8 mouse cellular contexts compared by ENCODE assay signal in the genomic region with DNA sequence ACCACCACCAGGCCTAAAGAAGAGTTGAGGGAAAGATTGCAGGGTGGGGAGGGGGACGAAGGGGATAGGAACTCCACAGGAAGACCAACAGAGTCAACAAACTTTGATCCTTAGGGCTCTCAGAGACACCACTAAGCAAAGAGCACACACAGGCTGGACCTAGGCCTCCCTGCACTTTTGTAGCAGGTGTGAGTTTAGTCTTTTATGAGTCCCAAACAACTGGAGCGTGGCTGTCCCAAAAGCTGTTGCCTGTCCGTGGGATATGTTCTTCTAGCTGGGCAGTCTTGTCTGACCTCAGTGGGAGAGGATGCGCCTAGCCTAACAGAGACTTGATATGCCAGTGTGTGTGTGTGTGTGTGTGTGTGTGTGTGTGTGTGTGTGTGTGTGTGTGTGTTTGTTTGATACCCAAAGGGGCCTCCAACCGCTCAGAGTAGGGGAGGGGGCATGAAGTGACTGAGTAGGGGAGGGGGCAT. TPM values are rescaled to one million over a fixed set of nuclear protein-coding genes. Genes with fewer than 3 reads are reported as not detected.
DNase-seq lines count a peak whose midpoint lies in the region; ATAC-seq and TF ChIP-seq lines count a peak whose summit lies in the region.

No protein-coding gene starts in this region.

- H3K4me2 ChIP-seq in CH12.LX (ENCODE audit: insufficient read depth, low read depth, poor library complexity, severe bottlenecking) = peak overlapping the region; percentile 94; the same call in 1 of the 2 replicates
- H3K4me2 ChIP-seq in heart, embryonic 14.5 days (ENCODE audit: low read length) = peak overlapping the region; percentile 96

- H3K4me1 ChIP-seq in erythroblast, embryonic 14.5 days (ENCODE audit: control insufficient read depth) = peaks cover 12% of the 10 kb centered on the region
- H3K4me1 ChIP-seq in CH12.LX (ENCODE audit: control insufficient read depth in 1 of 2, insufficient read depth in 2 of 2) = peaks cover 7 to 38% of the 10 kb centered on the region in 2 experiments; a peak in 3 of 4 replicates
- H3K4me1 ChIP-seq in heart, embryonic 14.5 days (ENCODE audit: control insufficient read depth in 2 of 2, insufficient read depth in 2 of 2, low read length in 2 of 2) = peaks cover 3 to 6% of the 10 kb centered on the region in 2 experiments; a peak in 3 of 4 replicates

- no peak for ATAC-seq in erythroblast, adult 5-6 weeks (replicated peaks; ENCODE audit: low FRiP score, poor library complexity, severe bottlenecking)
- ATAC-seq in heart, embryonic 14.5 days (ENCODE audit: insufficient number of reproducible peaks, insufficient read depth, low FRiP score, low read depth) = peak; percentile 11; the same call in 1 of the 2 replicates
- no peak for ATAC-seq in activated CD4-positive, CD25-positive, alpha-beta regulatory T cell, adult 4 months

- no peak overlapping the region for H3K27ac ChIP-seq in CH12.LX (ENCODE audit: insufficient read depth, low read depth)
- peak overlapping the region in 1 of 2 experiments; percentile 66; a peak in 1 of 4 replicates for H3K27ac ChIP-seq in heart, embryonic 14.5 days (replicated peaks in 1 of 2; ENCODE audit: control insufficient read depth in 1 of 2, insufficient read depth in 1 of 2, low read depth in 2 of 2, low read length in 2 of 2)
- peak overlapping the region; percentile 82 for H3K27ac ChIP-seq in macrophage

- TF ChIP-seq CTCF in CH12.LX (conservative IDR thresholded peaks at IDR 0.05 in 1 of 2, IDR thresholded peaks at IDR 0.05 in 1 of 2; ENCODE audit: low read depth in 2 of 2, low read length in 2 of 2) = no peak

- 58% methylated on average over 5 of the region's 5 CpGs for WGBS in heart, embryonic 14.5 days
- 70% methylated on average over 5 of the region's 5 CpGs for WGBS in macrophage (ENCODE audit: missing documents)

- TF ChIP-seq RAD21 in CH12.LX (IDR thresholded peaks at IDR 0.05; ENCODE audit: low read depth, low read length) = no peak

- DNase-seq in CH12.LX (ENCODE audit: extremely low read depth) = no peak
- no peak for DNase-seq in right cerebral cortex, postnatal 4 days
- DNase-seq in cerebellum, adult 11-12 months = no peak

- TF ChIP-seq POLR2A in CH12.LX (IDR thresholded peaks at IDR 0.05; ENCODE audit: low read depth, low read length) = no peak

- TF ChIP-seq EP300 in CH12.LX (IDR thresholded peaks at IDR 0.05; ENCODE audit: low read length) = no peak

- in situ Hi-C loops in CH12.LX (cut with MboI; ENCODE audit: low pct_ligation_motif_present, low pct_unique_long_range_greater_than_20kb, low sequenced_read_pairs) = no loop called here

- no peak overlapping the region for H3K9ac ChIP-seq in CH12.LX (ENCODE audit: insufficient read depth, low read depth)
- peak overlapping the region; percentile 79 for H3K9ac ChIP-seq in heart, embryonic 14.5 days (ENCODE audit: low read length)

- peaks cover 5% of the 10 kb centered on the region for H3K27me3 ChIP-seq in erythroblast, embryonic 14.5 days (ENCODE audit: control insufficient read depth)
- H3K27me3 ChIP-seq in CH12.LX (replicated peaks) = no peaks in the 10 kb centered on the region
- H3K27me3 ChIP-seq in heart, embryonic 14.5 days (ENCODE audit: control insufficient read depth, insufficient read depth, low read length) = no peaks in the 10 kb centered on the region

- dilution Hi-C loops in CH12.LX (cut with MboI; ENCODE audit: extremely low pct_ligation_motif_present, extremely low pct_unique_long_range_greater_than_20kb, low sequenced_read_pairs) = no loop called here

- no peaks in the 10 kb centered on the region for H3K36me3 ChIP-seq in erythroblast, embryonic 14.5 days (ENCODE audit: control insufficient read depth)
- H3K36me3 ChIP-seq in CH12.LX (replicated peaks in 1 of 2; ENCODE audit: control insufficient read depth in 1 of 2, insufficient read depth in 1 of 2, low read length in 1 of 2) (peaks cover 0 to under 1% of the 10 kb centered on the region in 2 experiments), macrophage (ENCODE audit: inconsistent target) (no peaks in the 10 kb centered on the region)
- no peaks in the 10 kb centered on the region for H3K36me3 ChIP-seq in heart, embryonic 14.5 days (ENCODE audit: control insufficient read depth, insufficient read depth, low read length)

- peak overlapping the region; percentile 63 for H3K4me3 ChIP-seq in erythroblast, embryonic 14.5 days (replicated peaks)
- H3K4me3 ChIP-seq in CH12.LX (replicated peaks in 1 of 3; ENCODE audit: low read depth in 2 of 3, low read length in 2 of 3, poor library complexity in 1 of 3) (peak overlapping the region in 2 of 3 experiments; percentile 57 to 67), macrophage (ENCODE audit: inconsistent target) (peak overlapping the region; percentile 92; the same call in 1 of the 2 replicates)
- H3K4me3 ChIP-seq in heart, embryonic 14.5 days (ENCODE audit: control insufficient read depth in 1 of 2, insufficient read depth in 1 of 2, low read depth in 1 of 2, low read length in 2 of 2) = peak overlapping the region; percentile 74 to 91

- no peaks in the 10 kb centered on the region for H3K9me3 ChIP-seq in erythroblast, embryonic 14.5 days (ENCODE audit: control insufficient read depth, low read length)
- H3K9me3 ChIP-seq in CH12.LX (replicated peaks; ENCODE audit: low read length) = no peaks in the 10 kb centered on the region
- no peaks in the 10 kb centered on the region for H3K9me3 ChIP-seq in heart, embryonic 14.5 days (ENCODE audit: control insufficient read depth, low read length)

- H3K79me2 ChIP-seq in CH12.LX (replicated peaks; ENCODE audit: control insufficient read depth, extremely low read depth, insufficient read depth, poor library complexity, severe bottlenecking) (no peaks in the 10 kb centered on the region), macrophage (ENCODE audit: inconsistent target) (peaks cover 42% of the 10 kb centered on the region)

RNA-seq across cellular contexts. Expression of a gene that starts 0.7 kb away (rescaled TPM):
- 0.01 TPM in 1 of 2 replicates, not detected in the other for polyA plus RNA-seq in erythroblast, embryonic 14.5 days (2012)
- total RNA-seq in erythroblast, adult 5-6 weeks (2015; ENCODE audit: low replicate concordance) = 13.8 and 18.6 TPM in 2 replicates
- 7.4 and 10.6 TPM in 2 replicates for total RNA-seq in erythroblast, adult 5-6 weeks (2017; ENCODE audit: low replicate concordance)
- total RNA-seq in CH12.LX (2012; rRNA removed) (4.5 and 6.6 TPM in 2 replicates), CH12.LX (2014; rRNA removed) (4.2 and 4.5 TPM in 2 replicates)
- polyA plus RNA-seq in CH12.LX (2012; ENCODE audit: insufficient read length, low read depth) (6.4 and 7.3 TPM in 2 replicates), macrophage (2018) (54.8 to 145 TPM (median 63.2 TPM) in 3 replicates)
- polyA plus RNA-seq in heart, embryonic 14.5 days (2014; fragmentation: Nextera tagmentation; extraction: Ambion mirVana) = 10.4 and 10.8 TPM in 2 replicates
- 100 to 1,000 TPM; 160 to 988 (median 534) TPM for total RNA-seq in macrophage (2018; cell fraction: chromatin; rRNA removed)
- 100 to 1,000 TPM in 17 of 26 experiments, 10 to 100 TPM in 9; 73.1 to 408 (median 193) TPM for total RNA-seq in macrophage (2018; cell fraction: cytosol; rRNA removed)
- total RNA-seq in macrophage (2018; cell fraction: nucleus; rRNA removed) = 100 to 1,000 TPM; 133 to 726 (median 483) TPM
- polyA plus RNA-seq in activated CD4-positive, CD25-positive, alpha-beta regulatory T cell, adult 4 months (2017; shearing (Covaris generic)) = 10 to 100 TPM; 81.4 to 82.3 TPM

RNA-seq across cellular contexts. Expression of a gene that starts 29.1 kb away (rescaled TPM):
- polyA plus RNA-seq in erythroblast, embryonic 14.5 days (2012) = 2.9 and 3.5 TPM in 2 replicates
- total RNA-seq in erythroblast, adult 5-6 weeks (2015; ENCODE audit: low replicate concordance) = 2.5 TPM in 1 of 2 replicates, not detected in the other
- total RNA-seq in erythroblast, adult 5-6 weeks (2017; ENCODE audit: low replicate concordance) = 4.2 and 4.4 TPM in 2 replicates
- total RNA-seq in CH12.LX (2012; rRNA removed) (6.5 and 7.8 TPM in 2 replicates), CH12.LX (2014; rRNA removed) (1.6 and 2.2 TPM in 2 replicates)
- polyA plus RNA-seq in CH12.LX (2012; ENCODE audit: insufficient read length, low read depth) (7.2 and 9.7 TPM in 2 replicates), macrophage (2018) (0.82 to 5.0 TPM (median 4.7 TPM) in 3 replicates)
- polyA plus RNA-seq in heart, embryonic 14.5 days (2014; fragmentation: Nextera tagmentation; extraction: Ambion mirVana) = 39.3 and 47.1 TPM in 2 replicates
- total RNA-seq in macrophage (2018; cell fraction: chromatin; rRNA removed) = 1 to 10 TPM in 13 of 26 experiments, under 1 TPM in 4, not detected in 9; 0.81 to 6.5 (median 2.3) TPM
- 10 to 100 TPM in 2 of 26 experiments, 1 to 10 TPM in 24; 4.4 to 22.0 (median 5.7) TPM for total RNA-seq in macrophage (2018; cell fraction: cytosol; rRNA removed)
- total RNA-seq in macrophage (2018; cell fraction: nucleus; rRNA removed) = 1 to 10 TPM in 24 of 26 experiments, under 1 TPM in 1, not detected in 1; 0.60 to 7.3 (median 2.6) TPM
- polyA plus RNA-seq in activated CD4-positive, CD25-positive, alpha-beta regulatory T cell, adult 4 months (2017; shearing (Covaris generic)) = 10 to 100 TPM; 19.7 to 75.0 TPM

RNA-seq across cellular contexts. Expression of a gene that starts 29.3 kb away (rescaled TPM):
- 0.28 and 0.29 TPM in 2 replicates for polyA plus RNA-seq in erythroblast, embryonic 14.5 days (2012)
- total RNA-seq in erythroblast, adult 5-6 weeks (2015; ENCODE audit: low replicate concordance) = 10.0 and 12.3 TPM in 2 replicates
- total RNA-seq in erythroblast, adult 5-6 weeks (2017; ENCODE audit: low replicate concordance) = 11.0 and 14.8 TPM in 2 replicates
- total RNA-seq in CH12.LX (2012; rRNA removed) (23.1 and 28.7 TPM in 2 replicates), CH12.LX (2014; rRNA removed) (36.1 and 39.7 TPM in 2 replicates)
- polyA plus RNA-seq in CH12.LX (2012; ENCODE audit: insufficient read length, low read depth) (38.9 and 43.8 TPM in 2 replicates), macrophage (2018) (31.6 to 53.7 TPM (median 31.7 TPM) in 3 replicates)
- polyA plus RNA-seq in heart, embryonic 14.5 days (2014; fragmentation: Nextera tagmentation; extraction: Ambion mirVana) = 28.3 and 30.2 TPM in 2 replicates
- 10 to 100 TPM; 13.3 to 52.2 (median 26.9) TPM for total RNA-seq in macrophage (2018; cell fraction: chromatin; rRNA removed)
- total RNA-seq in macrophage (2018; cell fraction: cytosol; rRNA removed) = 10 to 100 TPM; 26.0 to 49.3 (median 34.1) TPM
- total RNA-seq in macrophage (2018; cell fraction: nucleus; rRNA removed) = 10 to 100 TPM; 15.4 to 55.4 (median 33.6) TPM
- polyA plus RNA-seq in activated CD4-positive, CD25-positive, alpha-beta regulatory T cell, adult 4 months (2017; shearing (Covaris generic)) = 10 to 100 TPM; 18.9 to 19.9 TPM

RNA-seq across cellular contexts. Expression of a gene that starts 38.9 kb away (rescaled TPM):
- polyA plus RNA-seq in erythroblast, embryonic 14.5 days (2012) = 27.9 and 35.5 TPM in 2 replicates
- 24.5 and 32.1 TPM in 2 replicates for total RNA-seq in erythroblast, adult 5-6 weeks (2015; ENCODE audit: low replicate concordance)
- total RNA-seq in erythroblast, adult 5-6 weeks (2017; ENCODE audit: low replicate concordance) = 5.6 and 31.8 TPM in 2 replicates
- 205 and 227 TPM in 2 replicates for total RNA-seq in CH12.LX (2012; rRNA removed)
- 222 and 253 TPM in 2 replicates for total RNA-seq in CH12.LX (2014; rRNA removed)
- 144 and 159 TPM in 2 replicates for polyA plus RNA-seq in CH12.LX (2012; ENCODE audit: insufficient read length, low read depth)
- polyA plus RNA-seq in heart, embryonic 14.5 days (2014; fragmentation: Nextera tagmentation; extraction: Ambion mirVana) = 574 and 582 TPM in 2 replicates
- total RNA-seq in macrophage (2018; cell fraction: chromatin; rRNA removed) = 10 to 100 TPM in 1 of 26 experiments, 1 to 10 TPM in 13, not detected in 12; 1.5 to 13.8 (median 2.8) TPM
- total RNA-seq in macrophage (2018; cell fraction: cytosol; rRNA removed) = 10 to 100 TPM; 48.6 to 76.5 (median 60.9) TPM
- 10 to 100 TPM in 9 of 26 experiments, 1 to 10 TPM in 17; 4.2 to 18.1 (median 7.5) TPM for total RNA-seq in macrophage (2018; cell fraction: nucleus; rRNA removed)
- polyA plus RNA-seq in macrophage (2018) = 20.0 to 125 TPM (median 65.2 TPM) in 3 replicates
- polyA plus RNA-seq in activated CD4-positive, CD25-positive, alpha-beta regulatory T cell, adult 4 months (2017; shearing (Covaris generic)) = 100 to 1,000 TPM; 142 to 147 TPM

Comparison
In these comparisons a context has a peak if more than half of its experiments do, and no peak if none do; other contexts are left out.
1. RNA of a gene that starts 29.3 kb away (polyA plus RNA-seq): 31.6 to 53.7 TPM in macrophage, 38.9 to 43.8 TPM in CH12.LX, 28.3 to 30.2 TPM in heart, embryonic 14.5 days and 18.9 to 19.9 TPM in activated CD4-positive, CD25-positive, alpha-beta regulatory T cell, adult 4 months; 0.28 to 0.29 TPM in erythroblast, embryonic 14.5 days; every median in the first group is over 10 times any median in the second.
2. Peak in every context shown above with its lines, with median percentiles within 50 percentile points of each other: H3K4me3 ChIP-seq.